ENCODE assay signal across 8 mouse cellular contexts in the genomic region with DNA sequence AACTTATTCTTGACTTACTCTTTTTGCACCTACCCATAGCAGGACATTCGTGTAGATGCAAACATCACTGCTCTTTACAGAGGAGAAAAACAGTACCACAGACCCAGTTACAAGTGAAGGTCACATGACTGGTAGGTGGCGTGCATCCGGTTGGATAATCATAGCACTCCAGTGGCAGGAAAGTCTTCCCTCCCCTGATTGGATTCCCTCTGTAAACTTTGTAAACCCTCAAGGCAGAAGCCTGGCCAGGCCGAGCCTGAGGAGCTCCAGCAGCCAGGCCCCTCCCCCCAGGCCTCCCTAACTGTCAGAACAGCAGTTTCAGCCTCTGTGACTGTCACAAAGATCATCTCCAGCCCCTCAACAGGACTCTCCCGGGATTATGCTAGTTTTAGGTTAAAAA. TPM values are rescaled to one million over a fixed set of nuclear protein-coding genes. Genes with fewer than 3 reads are reported as not detected.
DNase-seq lines count a peak whose midpoint lies in the region; ATAC-seq lines count a peak whose summit lies in the region.
"Had no signal": no experiment of that assay in that cellular context is flagged by ENCODE, and none has a peak within 500 bp of the region (broad histone marks: within the 10 kb centered on the region; RNA-seq: fewer than 3 reads in every experiment).

No protein-coding gene starts in this region.

- H3K4me3 ChIP-seq in kidney, embryonic 15.5 days (replicated peaks), result no peak overlapping the region
- H3K4me3 ChIP-seq in macrophage (ENCODE audit: inconsistent target), result peak overlapping the region; percentile 2; the same call in 1 of the 2 replicates
- no peak overlapping the region for H3K4me3 ChIP-seq in hindbrain, embryonic 13.5 days
- H3K4me3 ChIP-seq: embryonic facial prominence, embryonic 13.5 days had no signal

- H3K4me1 ChIP-seq in kidney, embryonic 15.5 days, result peaks cover 16% of the 10 kb centered on the region
- 0 out of 2 replicates have a peak, but pooled peaks cover 4% of the 10 kb centered on the region for H3K4me1 ChIP-seq in hindbrain, embryonic 13.5 days (replicated peaks)
- H3K4me1 ChIP-seq: embryonic facial prominence, embryonic 13.5 days had no signal

- no peak overlapping the region for H3K9ac ChIP-seq in kidney, embryonic 15.5 days
- H3K9ac ChIP-seq in hindbrain, embryonic 13.5 days, result no peak overlapping the region
- H3K9ac ChIP-seq: embryonic facial prominence, embryonic 13.5 days had no signal

- peak overlapping the region; percentile 36 for H3K4me2 ChIP-seq in kidney, embryonic 15.5 days
- H3K4me2 ChIP-seq in hindbrain, embryonic 13.5 days, result no peak overlapping the region
- H3K4me2 ChIP-seq: embryonic facial prominence, embryonic 13.5 days had no signal

- H3K27ac ChIP-seq in kidney, embryonic 15.5 days, result peak overlapping the region; percentile 77
- peak overlapping the region; percentile 93 for H3K27ac ChIP-seq in macrophage
- no peak overlapping the region for H3K27ac ChIP-seq in hindbrain, embryonic 13.5 days
- H3K27ac ChIP-seq: embryonic facial prominence, embryonic 13.5 days had no signal

- DNase-seq in brain, adult 2 months (ENCODE audit: low read depth, low spot score), result peak; percentile 27
- DNase-seq in heart, adult 18-20 months, result peak; percentile 60 to 75
- DNase-seq in cerebellum, postnatal 4 days (ENCODE audit: low spot score in 2 of 2), result no peak
- DNase-seq in retina, postnatal 1 day, result no peak

- WGBS in kidney, embryonic 15.5 days, result 18% methylated on average over 5 of the region's 5 CpGs
- WGBS in macrophage (ENCODE audit: missing documents), result 13% methylated on average over 5 of the region's 5 CpGs
- WGBS in hindbrain, embryonic 13.5 days, result 55% methylated on average over 5 of the region's 5 CpGs

- ATAC-seq in kidney, embryonic 15.5 days (replicated peaks; ENCODE audit: low FRiP score), result peak; percentile 87
- ATAC-seq in hindbrain, embryonic 13.5 days (ENCODE audit: low FRiP score), result no peak

- H3K79me2 ChIP-seq in macrophage (ENCODE audit: inconsistent target), result no peaks in the 10 kb centered on the region

- peaks cover 6% of the 10 kb centered on the region; the same call in 1 of the 2 replicates for H3K36me3 ChIP-seq in kidney, embryonic 15.5 days
- H3K36me3 ChIP-seq in macrophage (ENCODE audit: inconsistent target), result no peaks in the 10 kb centered on the region
- peaks cover 9% of the 10 kb centered on the region; the same call in 1 of the 2 replicates for H3K36me3 ChIP-seq in hindbrain, embryonic 13.5 days
- H3K36me3 ChIP-seq: embryonic facial prominence, embryonic 13.5 days had no signal

- no peaks in the 10 kb centered on the region for H3K27me3 ChIP-seq in kidney, embryonic 15.5 days
- H3K27me3 ChIP-seq in hindbrain, embryonic 13.5 days, result no peaks in the 10 kb centered on the region
- H3K27me3 ChIP-seq: embryonic facial prominence, embryonic 13.5 days had no signal

- H3K9me3 ChIP-seq in kidney, embryonic 15.5 days (replicated peaks), result no peaks in the 10 kb centered on the region
- 0 out of 2 replicates have a peak, but pooled peaks cover 4% of the 10 kb centered on the region for H3K9me3 ChIP-seq in hindbrain, embryonic 13.5 days

RNA-seq across cellular contexts. Expression of gene Scand1, which starts 12.2 kb away (rescaled TPM):
- 10 to 100 TPM; 80.0 to 86.3 TPM for total RNA-seq in heart, adult 18-20 months (2021)
- polyA plus RNA-seq in kidney, embryonic 15.5 days (2015; fragmentation: Nextera tagmentation; extraction: Ambion mirVana), result 68.7 and 71.1 TPM in 2 replicates
- total RNA-seq in macrophage (2018; cell fraction: chromatin; rRNA removed), result 10 to 100 TPM in 15 of 26 experiments, 1 to 10 TPM in 11; 4.1 to 28.2 (median 12.5) TPM
- 100 to 1,000 TPM; 110 to 263 (median 166) TPM for total RNA-seq in macrophage (2018; cell fraction: cytosol; rRNA removed)
- total RNA-seq in macrophage (2018; cell fraction: nucleus; rRNA removed), result 100 to 1,000 TPM in 1 of 26 experiments, 10 to 100 TPM in 25; 27.1 to 102 (median 48.1) TPM
- polyA plus RNA-seq in macrophage (2018), result 12.2 to 134 TPM (median 90.1 TPM) in 3 replicates
- 84.7 and 95.3 TPM in 2 replicates for polyA plus RNA-seq in hindbrain, embryonic 13.5 days (2015; fragmentation: Nextera tagmentation; extraction: Ambion mirVana)

RNA-seq across cellular contexts. Expression of gene Cnbd2, which starts 12.6 kb away (rescaled TPM):
- under 1 TPM; 0.62 to 0.69 TPM for total RNA-seq in heart, adult 18-20 months (2021)
- polyA plus RNA-seq in kidney, embryonic 15.5 days (2015; fragmentation: Nextera tagmentation; extraction: Ambion mirVana), result 6.3 TPM in 2 replicates
- total RNA-seq in macrophage (2018; cell fraction: chromatin; rRNA removed), result 10 to 100 TPM; 11.1 to 60.9 (median 36.5) TPM
- total RNA-seq in macrophage (2018; cell fraction: cytosol; rRNA removed), result 1 to 10 TPM; 1.3 to 7.9 (median 4.4) TPM
- total RNA-seq in macrophage (2018; cell fraction: nucleus; rRNA removed), result 10 to 100 TPM; 12.0 to 43.6 (median 28.5) TPM
- polyA plus RNA-seq in macrophage (2018), result 3.1 to 3.9 TPM (median 3.3 TPM) in 3 replicates
- 6.3 and 7.7 TPM in 2 replicates for polyA plus RNA-seq in hindbrain, embryonic 13.5 days (2015; fragmentation: Nextera tagmentation; extraction: Ambion mirVana)

Comparison
In these comparisons a context has a peak if more than half of its experiments do, and no peak if none do; other contexts are left out.
1. DNase-seq: peak in brain, adult 2 months (single experiment) and heart, adult 18-20 months (2 of 2); none in cerebellum, postnatal 4 days (0 of 2) and retina, postnatal 1 day (single experiment).